Mouse (Mus musculus) stomach, postnatal 0 days (tissue): ENCODE measurements at regions not wholly inside any gene's neighbourhood (a gene's known extent, or its start where the extent isn't known, plus 50 kb on each side); places are given as distances from the start of the nearest gene placed in this dataset.

Experiments
- CTCF ChIP-seq: IDR thresholded peaks from 2 replicates; pipeline ENCODE4 v1.5.1; 2016; ENCODE audit warnings: antibody characterized with exemption, low read depth, mild to moderate bottlenecking, moderate library complexity
- EP300 ChIP-seq: optimal IDR thresholded peaks from 2 replicates; pipeline ENCODE3; 2016; ENCODE audit warnings: antibody characterized with exemption

DNA sequence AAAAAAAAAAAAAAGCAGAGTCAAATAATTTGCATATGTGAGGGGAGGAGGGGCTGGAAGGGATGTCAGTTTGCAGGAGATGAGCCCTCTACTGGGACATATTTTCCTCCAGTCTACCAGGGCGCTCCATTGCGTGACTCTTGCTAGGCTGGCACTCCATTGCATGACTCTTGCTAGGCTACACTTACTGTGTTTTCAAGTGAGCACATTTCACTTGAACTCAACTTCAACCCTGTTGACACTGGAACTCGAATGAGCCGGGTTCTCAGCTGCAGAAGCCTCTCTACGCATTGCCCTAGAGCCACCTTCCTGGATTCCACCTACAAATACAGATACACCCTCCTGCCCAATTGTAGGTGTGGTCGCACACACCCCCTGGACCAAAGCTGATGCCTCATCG is 131.5 kb upstream of the 3110018I06Rik start:
- TF ChIP-seq CTCF (no peak), EP300 (no peak)
